Mouse (Mus musculus) CH12.LX (cell line): ENCODE measurements around the gene Gm15155.

Source experiments
- CTCF ChIP-seq, 2 experiments: IDR thresholded peaks in 1 of 2; conservative IDR thresholded peaks in 1 of 2; 2 replicates each; pipeline ENCODE4 v1.5.1; 2011 to 2012; ENCODE audit warnings: low read depth in 2 of 2, low read length in 2 of 2, improper control_type of control experiment in 1 of 2, inconsistent platforms in 1 of 2, mild to moderate bottlenecking in 1 of 2, moderate library complexity in 1 of 2
- E2F4 ChIP-seq: IDR thresholded peaks from 2 replicates; pipeline ENCODE4 v1.6.1; 2011; ENCODE audit warnings: low read depth, low read length, improper control_type of control experiment; ENCODE audit not compliant: insufficient replicate concordance
- ETS1 ChIP-seq: conservative IDR thresholded peaks from 2 replicates; pipeline ENCODE4 v1.6.1; 2012; ENCODE audit warnings: low read depth, mild to moderate bottlenecking, inconsistent platforms, low read length, improper control_type of control experiment, moderate library complexity
- RAD21 ChIP-seq: IDR thresholded peaks from 2 replicates; pipeline ENCODE4 v1.6.1; 2011; ENCODE audit warnings: low read depth, mild to moderate bottlenecking, low read length, improper control_type of control experiment, moderate library complexity
- SIN3A ChIP-seq: IDR thresholded peaks from 2 replicates; pipeline ENCODE4 v1.6.1; 2012; ENCODE audit warnings: low read length, improper control_type of control experiment, inconsistent platforms

DNA sequence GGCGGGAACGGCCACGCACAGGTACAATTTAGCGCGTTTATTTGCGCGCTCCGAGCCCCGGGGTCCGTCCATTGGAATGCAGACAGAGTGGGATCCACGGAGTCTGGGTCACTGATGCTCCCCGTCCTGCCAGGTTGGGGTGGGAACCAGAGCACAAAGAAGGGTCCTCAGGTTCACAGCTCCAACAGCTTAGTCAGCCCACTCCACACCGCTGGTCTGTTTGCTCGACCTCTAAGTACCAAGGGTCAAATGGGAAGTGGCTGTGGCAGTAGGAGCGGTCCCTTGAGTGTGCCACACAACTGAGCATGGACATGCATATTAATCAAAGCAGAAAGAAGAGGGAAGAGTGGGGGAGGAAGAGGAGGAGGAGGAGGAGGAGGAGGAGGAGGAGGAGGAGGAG, 354 bp downstream of the Gm15155 start:
- no peak for TF ChIP-seq CTCF (conservative IDR thresholded peaks at IDR 0.05 in 1 of 2, IDR thresholded peaks at IDR 0.05 in 1 of 2; ENCODE audit: low read depth in 2 of 2, low read length in 2 of 2)
- TF ChIP-seq E2F4 = no peak
- no peak for TF ChIP-seq ETS1
- TF ChIP-seq SIN3A = no peak
- no peak for TF ChIP-seq RAD21
